Mouse (Mus musculus) CH12.LX (cell line): ENCODE data around the gene Trio. TPM values are rescaled to one million over a fixed set of nuclear protein-coding genes. Genes with fewer than 3 reads are reported as not detected.

ENCODE experiments used
- DNase-seq: peaks from one replicate; pipeline ENCODE4 v3.0.0-alpha.2; 2013; ENCODE audit errors: extremely low read depth
- H3K27ac ChIP-seq: 2 replicates; pipeline ENCODE4 v1.5.1; 2012; ENCODE audit warnings: low read depth, mild to moderate bottlenecking, control low read depth, moderate library complexity; ENCODE audit not compliant: insufficient read depth
- H3K27me3 ChIP-seq: replicated peaks from 2 replicates; pipeline ENCODE3; 2012; ENCODE audit warnings: inconsistent platforms
- H3K36me3 ChIP-seq, 2 experiments: replicated peaks in 1 of 2; 2 replicates each; pipeline versions ENCODE3 to v1.6.1; 2012; ENCODE audit warnings: inconsistent platforms in 1 of 2, low read length in 1 of 2, mild to moderate bottlenecking in 1 of 2, mixed read lengths in 1 of 2, moderate library complexity in 1 of 2; ENCODE audit not compliant: control insufficient read depth in 1 of 2, insufficient read depth in 1 of 2
- H3K4me1 ChIP-seq, 2 experiments: 2 replicates each; pipeline ENCODE4 v1.6.1; 2012; ENCODE audit warnings: inconsistent platforms in 1 of 2, moderate library complexity in 1 of 2; ENCODE audit not compliant: insufficient read depth in 2 of 2, control insufficient read depth in 1 of 2
- H3K4me2 ChIP-seq: 2 replicates; pipeline ENCODE4 v1.6.1; 2012; ENCODE audit warnings: low read depth, mild to moderate bottlenecking, control low read depth; ENCODE audit not compliant: poor library complexity, insufficient read depth, severe bottlenecking
- H3K4me3 ChIP-seq, 3 experiments: fragments of 150-350 bp in 1 of 3; sonication (generic) in 1 of 3; replicated peaks in 1 of 3; 2 replicates each; pipeline versions ENCODE3 to v1.5.1; 2011 to 2012; ENCODE audit warnings: low read depth in 2 of 3, low read length in 2 of 3, mild to moderate bottlenecking in 2 of 3, moderate library complexity in 2 of 3, control low read depth in 1 of 3, improper control_type of control experiment in 1 of 3, inconsistent platforms in 1 of 3, mixed read lengths in 1 of 3; ENCODE audit not compliant: poor library complexity in 1 of 3
- H3K79me2 ChIP-seq: replicated peaks from 2 replicates; pipeline ENCODE4 v1.6.1; 2012; ENCODE audit warnings: mild to moderate bottlenecking, moderate library complexity; ENCODE audit not compliant: control insufficient read depth, poor library complexity, insufficient read depth, severe bottlenecking; ENCODE audit errors: extremely low read depth
- H3K9ac ChIP-seq: 2 replicates; pipeline ENCODE4 v1.6.1; 2012; ENCODE audit warnings: low read depth, mild to moderate bottlenecking, control low read depth, moderate library complexity; ENCODE audit not compliant: insufficient read depth
- H3K9me3 ChIP-seq: replicated peaks from 2 replicates; pipeline ENCODE3; 2012; ENCODE audit warnings: low read length, inconsistent platforms, mixed read lengths
- CHD1 ChIP-seq: IDR thresholded peaks from 2 replicates; pipeline ENCODE4 v1.6.1; 2012; ENCODE audit warnings: low read depth, low read length, improper control_type of control experiment, inconsistent platforms
- CHD2 ChIP-seq: IDR thresholded peaks from 2 replicates; pipeline ENCODE4 v1.6.1; 2011; ENCODE audit warnings: low read length, improper control_type of control experiment
- CTCF ChIP-seq, 2 experiments: IDR thresholded peaks in 1 of 2; conservative IDR thresholded peaks in 1 of 2; 2 replicates each; pipeline ENCODE4 v1.5.1; 2011 to 2012; ENCODE audit warnings: low read depth in 2 of 2, low read length in 2 of 2, improper control_type of control experiment in 1 of 2, inconsistent platforms in 1 of 2, mild to moderate bottlenecking in 1 of 2, moderate library complexity in 1 of 2
- EP300 ChIP-seq: IDR thresholded peaks from 2 replicates; pipeline ENCODE4 v1.6.1; 2011; ENCODE audit warnings: low read length, improper control_type of control experiment
- IRF4 ChIP-seq: IDR thresholded peaks from 2 replicates; pipeline ENCODE4 v1.6.1; 2014; ENCODE audit warnings: low read depth, mild to moderate bottlenecking, inconsistent platforms, low read length, improper control_type of control experiment
- MAFK ChIP-seq: IDR thresholded peaks from 2 replicates; pipeline ENCODE4 v1.6.1; 2011; ENCODE audit warnings: low read length, improper control_type of control experiment; ENCODE audit not compliant: insufficient replicate concordance
- MAX ChIP-seq: IDR thresholded peaks from 2 replicates; pipeline ENCODE4 v1.6.1; 2011; ENCODE audit warnings: low read length, improper control_type of control experiment
- MYC ChIP-seq: IDR thresholded peaks from 2 replicates; pipeline ENCODE4 v1.6.1; 2011; ENCODE audit warnings: low read depth, mild to moderate bottlenecking, improper control_type of control experiment, low read length
- NELFE ChIP-seq: IDR thresholded peaks from 2 replicates; pipeline ENCODE4 v1.6.1; 2011; ENCODE audit warnings: low read depth, low read length, improper control_type of control experiment
- PAX5 ChIP-seq: IDR thresholded peaks from 2 replicates; pipeline ENCODE4 v1.6.1; 2012; ENCODE audit warnings: low read length, inconsistent platforms, mixed read lengths
- POLR2A ChIP-seq: IDR thresholded peaks from 2 replicates; pipeline ENCODE4 v1.6.1; 2011; ENCODE audit warnings: low read depth, mild to moderate bottlenecking, improper control_type of control experiment, low read length
- POLR2AphosphoS2 ChIP-seq: IDR thresholded peaks from 2 replicates; pipeline ENCODE4 v1.6.1; 2011; ENCODE audit warnings: low read depth, low read length, improper control_type of control experiment
- SIN3A ChIP-seq: IDR thresholded peaks from 2 replicates; pipeline ENCODE4 v1.6.1; 2012; ENCODE audit warnings: low read length, improper control_type of control experiment, inconsistent platforms
- SMC3 ChIP-seq: IDR thresholded peaks from 2 replicates; pipeline ENCODE4 v1.6.1; 2011; ENCODE audit warnings: low read depth, low read length, improper control_type of control experiment
- UBTF ChIP-seq: IDR thresholded peaks from 2 replicates; pipeline ENCODE4 v1.6.1; 2012; ENCODE audit warnings: low read depth, mild to moderate bottlenecking, inconsistent platforms, low read length, improper control_type of control experiment, moderate library complexity
- USF1 ChIP-seq: IDR thresholded peaks from 2 replicates; pipeline ENCODE4 v1.6.1; 2014; ENCODE audit warnings: low read depth, mild to moderate bottlenecking, inconsistent platforms, low read length, improper control_type of control experiment
- USF2 ChIP-seq: conservative IDR thresholded peaks from 2 replicates; pipeline ENCODE4 v1.6.1; 2011; ENCODE audit warnings: low read depth, low read length, improper control_type of control experiment
- ZC3H11A ChIP-seq: IDR thresholded peaks from 2 replicates; pipeline ENCODE4 v1.6.1; 2012; ENCODE audit warnings: low read depth, mild to moderate bottlenecking, inconsistent platforms, low read length, improper control_type of control experiment
- ZMIZ1 ChIP-seq: IDR thresholded peaks from 2 replicates; pipeline ENCODE4 v1.6.1; 2012; ENCODE audit warnings: low read depth, mild to moderate bottlenecking, inconsistent platforms, low read length, improper control_type of control experiment
- dilution Hi-C: fragments of 300-500 bp; cut with MboI; formaldehyde crosslinking; loops from 2 replicates; pipeline ENCODE4 v1.14.3; 2020; ENCODE audit warnings: low sequenced_read_pairs; ENCODE audit not compliant: extremely low pct_unique_long_range_greater_than_20kb, extremely low pct_ligation_motif_present
- in situ Hi-C: fragments of 300-500 bp; cut with MboI; formaldehyde crosslinking; loops from 3 replicates; pipeline ENCODE4 v1.14.3; 2019; ENCODE audit warnings: low sequenced_read_pairs, low pct_ligation_motif_present, low pct_unique_long_range_greater_than_20kb, mixed read lengths
- polyA plus RNA-seq: library from polyadenylated mRNA; unstranded; fragments of >175 nt; gene quantifications from 2 replicates; pipeline ENCODE4 v1.2.1, GENCODE M21; 2012; ENCODE audit warnings: low read depth; ENCODE audit not compliant: insufficient read length
- total RNA-seq, 2 experiments: library from RNA; depleted of rRNA; stranded (reverse); fragments of 300-350 nt in 1 of 2; fragments of >200 nt in 1 of 2; gene quantifications; 2 replicates each; pipeline ENCODE4 v1.2.3; 2012 to 2014

The Trio gene
- total and polyA plus RNA-seq, 3 experiments, result 3.9 to 17.5 (median 4.3) TPM

DNA sequence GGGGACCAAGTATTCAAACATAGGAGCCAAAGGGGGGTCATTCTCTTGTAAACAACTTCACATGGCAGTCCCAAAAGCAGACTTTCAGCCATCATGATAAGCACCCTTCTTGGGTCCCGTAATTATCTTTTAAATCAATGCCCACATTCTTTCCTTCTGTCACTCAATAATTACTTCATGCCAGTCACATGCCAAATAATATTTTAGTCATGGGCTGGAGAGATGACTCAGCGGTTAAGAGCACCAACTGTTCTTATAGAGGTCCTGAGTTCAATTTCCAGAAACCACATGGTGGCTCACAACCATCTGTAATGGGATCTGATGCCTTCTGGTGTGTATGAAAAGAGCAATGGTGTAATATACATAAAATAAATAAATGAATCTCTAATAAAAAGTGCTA is 37.8 kb upstream of the Trio start:
- no peak overlapping the region for H3K4me3 ChIP-seq
- DNase-seq, result no peak
- H3K4me2 ChIP-seq, result no peak overlapping the region
- dilution Hi-C loops (no loop called here), in situ Hi-C loops (no loop called here)
- TF ChIP-seq POLR2A, result no peak
- no peak for TF ChIP-seq UBTF
- no peak for TF ChIP-seq EP300
- TF ChIP-seq SMC3, result no peak
- TF ChIP-seq SIN3A, result no peak
- TF ChIP-seq ZC3H11A, result no peak
- TF ChIP-seq IRF4, result no peak
- no peak for TF ChIP-seq CHD2
- TF ChIP-seq USF2, result no peak
- no peak for TF ChIP-seq MAX
- TF ChIP-seq NELFE, result no peak
- no peak for TF ChIP-seq USF1
- no peaks in the 10 kb centered on the region for H3K27me3 ChIP-seq
- peaks cover 0 to 7% of the 10 kb centered on the region in 2 experiments; a peak in 1 of 4 replicates for H3K4me1 ChIP-seq
- no peak overlapping the region for H3K27ac ChIP-seq
- peaks cover 3% of the 10 kb centered on the region for H3K9me3 ChIP-seq
- no peak overlapping the region for H3K9ac ChIP-seq
- no peaks in the 10 kb centered on the region for H3K79me2 ChIP-seq
- no peaks in the 10 kb centered on the region for H3K36me3 ChIP-seq

GRCm38 (mm10) chr15:28062016-28062415 is 36.4 kb upstream of the Trio start:
- H3K9ac ChIP-seq, result no peak overlapping the region
- H3K36me3 ChIP-seq, result no peaks in the 10 kb centered on the region
- peaks cover 3% of the 10 kb centered on the region for H3K9me3 ChIP-seq
- no peak overlapping the region for H3K4me3 ChIP-seq
- H3K27me3 ChIP-seq, result no peaks in the 10 kb centered on the region
- no peak overlapping the region for H3K4me2 ChIP-seq
- H3K4me1 ChIP-seq, result peaks cover 0 to 11% of the 10 kb centered on the region in 2 experiments; a peak in 2 of 4 replicates
- no peak for DNase-seq
- dilution Hi-C loops, result no loop called here
- no peaks in the 10 kb centered on the region for H3K79me2 ChIP-seq
- no peak overlapping the region for H3K27ac ChIP-seq
- no peak for TF ChIP-seq CTCF (conservative IDR thresholded peaks at IDR 0.05 in 1 of 2, IDR thresholded peaks at IDR 0.05 in 1 of 2; ENCODE audit: low read depth in 2 of 2, low read length in 2 of 2)
- TF ChIP-seq CHD1, result no peak
- no peak for TF ChIP-seq USF2
- TF ChIP-seq ZC3H11A, result no peak
- TF ChIP-seq NELFE, result no peak
- TF ChIP-seq EP300, result no peak
- in situ Hi-C loops, result no loop called here

DNA sequence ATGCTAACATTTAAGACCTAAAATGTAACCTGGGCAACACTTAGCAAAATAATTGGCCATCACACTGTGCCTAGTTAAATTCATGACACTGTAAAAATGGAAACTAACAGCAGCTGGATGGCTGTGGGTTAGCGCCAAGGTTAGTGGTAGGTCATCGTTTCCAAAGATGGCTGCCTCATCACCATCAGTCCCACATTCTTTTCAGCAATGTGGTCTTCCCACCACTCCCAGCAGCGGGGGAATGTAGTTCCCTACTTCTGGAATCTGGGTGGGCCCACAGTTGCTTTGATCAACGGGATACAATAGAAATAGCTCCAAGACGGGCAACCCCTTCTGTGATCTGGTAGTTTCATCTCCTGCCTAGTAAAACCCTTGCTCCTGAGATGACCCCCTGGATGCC is 35.3 kb upstream of the Trio start:
- dilution Hi-C loops (no loop called here), in situ Hi-C loops (no loop called here)
- TF ChIP-seq MAFK, result no peak
- no peak for TF ChIP-seq USF2
- TF ChIP-seq ZMIZ1, result no peak
- no peak for TF ChIP-seq MYC
- no peak for TF ChIP-seq PAX5
- TF ChIP-seq EP300, result no peak
- no peak for TF ChIP-seq POLR2AphosphoS2
- TF ChIP-seq, all 38 proteins: peak for 0
- H3K9ac ChIP-seq, result no peak overlapping the region
- no peaks in the 10 kb centered on the region for H3K36me3 ChIP-seq
- peaks cover 3% of the 10 kb centered on the region for H3K9me3 ChIP-seq
- no peak overlapping the region for H3K27ac ChIP-seq
- H3K4me3 ChIP-seq, result no peak overlapping the region
- peaks cover 0 to 11% of the 10 kb centered on the region in 2 experiments; a peak in 2 of 4 replicates for H3K4me1 ChIP-seq
- no peak for DNase-seq
- H3K27me3 ChIP-seq, result no peaks in the 10 kb centered on the region
- H3K4me2 ChIP-seq, result no peak overlapping the region
- H3K79me2 ChIP-seq, result no peaks in the 10 kb centered on the region
